ENCODE assay signal across 8 mouse cellular contexts in genomic region chr8:110940682-110941452, GRCm38 (mm10). TPM values are rescaled to one million over a fixed set of nuclear protein-coding genes. Genes with fewer than 3 reads are reported as not detected.
DNase-seq lines count a peak whose midpoint lies in the region; ATAC-seq and TF ChIP-seq lines count a peak whose summit lies in the region.
"Had no signal": no experiment of that assay in that cellular context is flagged by ENCODE, and none has a peak within 500 bp of the region (broad histone marks: within the 10 kb centered on the region; RNA-seq: fewer than 3 reads in every experiment).

No protein-coding gene starts in this region.

- no peak overlapping the region for H3K9ac ChIP-seq in forebrain, embryonic 16.5 days (replicated peaks; ENCODE audit: low read depth, low read length)
- no peak overlapping the region for H3K9ac ChIP-seq in midbrain, postnatal 0 days (replicated peaks; ENCODE audit: low read length, poor library complexity, severe bottlenecking)
- H3K9ac ChIP-seq: limb, embryonic 13.5 days had no signal

- no peaks in the 10 kb centered on the region for H3K9me3 ChIP-seq in forebrain, embryonic 16.5 days (ENCODE audit: control insufficient read depth, low read length)
- no peaks in the 10 kb centered on the region for H3K9me3 ChIP-seq in midbrain, postnatal 0 days (ENCODE audit: low read length)
- H3K9me3 ChIP-seq: limb, embryonic 13.5 days had no signal

- H3K4me3 ChIP-seq in layer of hippocampus, adult 2 months, result no peak overlapping the region
- H3K4me3 ChIP-seq in myocyte, result no peak overlapping the region
- H3K4me3 ChIP-seq in forebrain, embryonic 16.5 days (replicated peaks; ENCODE audit: low read length), result no peak overlapping the region
- H3K4me3 ChIP-seq in midbrain, postnatal 0 days (ENCODE audit: low read depth, low read length), result no peak overlapping the region
- H3K4me3 ChIP-seq: limb, embryonic 13.5 days had no signal

- peak overlapping the region; percentile 70 for H3K4me2 ChIP-seq in myocyte (ENCODE audit: low read depth)
- H3K4me2 ChIP-seq in forebrain, embryonic 16.5 days (ENCODE audit: low read length), result no peak overlapping the region
- no peak overlapping the region for H3K4me2 ChIP-seq in midbrain, postnatal 0 days (ENCODE audit: low read depth, low read length, poor library complexity, severe bottlenecking)
- H3K4me2 ChIP-seq: limb, embryonic 13.5 days had no signal

- ATAC-seq in forebrain, embryonic 16.5 days, result no peak
- no peak for ATAC-seq in midbrain, postnatal 0 days (ENCODE audit: low FRiP score)

- H3K79me2 ChIP-seq in myocyte (ENCODE audit: control insufficient read depth, insufficient read depth), result peaks cover 36% of the 10 kb centered on the region

- DNase-seq in layer of hippocampus, adult 2 months (ENCODE audit: low spot score in 2 of 2), result no peak
- no peak for DNase-seq in layer of hippocampus, adult 11-12 months (ENCODE audit: low spot score)
- DNase-seq in brain, adult 2 months (ENCODE audit: low read depth, low spot score), result peak; percentile 96
- DNase-seq in cerebellum, postnatal 10 days, result peak; percentile 86 to 90
- no peak for DNase-seq in midbrain, postnatal 0 days (ENCODE audit: low spot score)

- TF ChIP-seq CTCF in layer of hippocampus, adult 2 months (conservative IDR thresholded peaks at IDR 0.05), result no peak
- no peak for TF ChIP-seq CTCF in midbrain, postnatal 0 days (IDR thresholded peaks at IDR 0.05)

- no peaks in the 10 kb centered on the region for H3K27me3 ChIP-seq in myocyte (ENCODE audit: control insufficient read depth, insufficient read depth, insufficient read length)
- no peaks in the 10 kb centered on the region for H3K27me3 ChIP-seq in forebrain, embryonic 16.5 days (replicated peaks; ENCODE audit: control insufficient read depth, insufficient read depth, low read length)
- no peaks in the 10 kb centered on the region for H3K27me3 ChIP-seq in midbrain, postnatal 0 days (ENCODE audit: insufficient read depth, low read length)
- H3K27me3 ChIP-seq: limb, embryonic 13.5 days had no signal

- no peak for TF ChIP-seq POLR2A in myocyte (IDR thresholded peaks at IDR 0.05; ENCODE audit: insufficient read length, low read depth)

- 89% methylated on average over 15 of the region's 15 CpGs for WGBS in forebrain, embryonic 16.5 days
- 84% methylated on average over 15 of the region's 15 CpGs for WGBS in midbrain, postnatal 0 days

- peaks cover 7% of the 10 kb centered on the region for H3K4me1 ChIP-seq in forebrain, embryonic 16.5 days (replicated peaks; ENCODE audit: control insufficient read depth, insufficient read depth, low read length)
- H3K4me1 ChIP-seq in midbrain, postnatal 0 days (ENCODE audit: insufficient read depth, low read length), result no peaks in the 10 kb centered on the region

- no peaks in the 10 kb centered on the region for H3K36me3 ChIP-seq in myocyte (ENCODE audit: control insufficient read depth, insufficient read depth)
- H3K36me3 ChIP-seq in forebrain, embryonic 16.5 days (ENCODE audit: control insufficient read depth, insufficient read depth), result no peaks in the 10 kb centered on the region
- H3K36me3 ChIP-seq in midbrain, postnatal 0 days (ENCODE audit: insufficient read depth, low read length), result peaks cover 3% of the 10 kb centered on the region; the same call in 1 of the 2 replicates

- peak overlapping the region; percentile 51 for H3K27ac ChIP-seq in layer of hippocampus, adult 2 months
- no peak overlapping the region for H3K27ac ChIP-seq in forebrain, embryonic 16.5 days (ENCODE audit: low read length)
- H3K27ac ChIP-seq in midbrain, postnatal 0 days (ENCODE audit: low read depth, low read length), result no peak overlapping the region; the same call in 1 of the 2 replicates
- H3K27ac ChIP-seq: limb, embryonic 13.5 days had no signal

- no peak overlapping the region for H3ac ChIP-seq in myocyte (ENCODE audit: control insufficient read depth, insufficient read length)

TF ChIP-seq in myocyte, 11 proteins besides CTCF, POLR2A, EP300 and RAD21:
- TF ChIP-seq MYOD1 (IDR thresholded peaks at IDR 0.05; ENCODE audit: control insufficient read depth in 1 of 3, insufficient read length in 2 of 3, low read depth in 2 of 3), result peak in 1 of 3 experiments; percentile 6
- TF ChIP-seq REST (IDR thresholded peaks at IDR 0.05; ENCODE audit: insufficient read depth, insufficient read length), result no peak
- TF ChIP-seq TCF12 (IDR thresholded peaks at IDR 0.05; ENCODE audit: insufficient read depth, poor library complexity, severe bottlenecking), result no peak
- 0 out of 2 replicates have a peak, but pooled peaks have one; percentile 38 for TF ChIP-seq CEBPB (IDR thresholded peaks at IDR 0.05; ENCODE audit: insufficient read depth, poor library complexity, severe bottlenecking)
- TF ChIP-seq MYOG (IDR thresholded peaks at IDR 0.05; ENCODE audit: control insufficient read depth in 1 of 3, insufficient read depth in 1 of 3, insufficient read length in 2 of 3, low read depth in 2 of 3), result no peak

RNA-seq across cellular contexts. Expression of gene St3gal2, which starts 21.1 kb away (rescaled TPM):
- total RNA-seq in layer of hippocampus, adult 2 months (2021), result 100 to 1,000 TPM in 1 of 2 experiments, 10 to 100 TPM in 1; 95.1 to 104 TPM
- polyA plus RNA-seq in myocyte (2012; fragmentation: generic; extraction: Trizol), result 39.7 TPM
- polyA plus RNA-seq in forebrain, embryonic 16.5 days (2015; fragmentation: Nextera tagmentation; extraction: Ambion mirVana), result 24.7 and 25.2 TPM in 2 replicates
- 39.7 and 45.7 TPM in 2 replicates for total RNA-seq in midbrain, postnatal 0 days (2014; rRNA removed)
- polyA plus RNA-seq in midbrain, postnatal 0 days (2015; fragmentation: Nextera tagmentation; extraction: Ambion mirVana), result 20.4 and 21.3 TPM in 2 replicates

RNA-seq across cellular contexts. Expression of gene Fuk, which starts 38.6 kb away (rescaled TPM):
- 10 to 100 TPM; 23.5 to 29.0 TPM for total RNA-seq in layer of hippocampus, adult 2 months (2021)
- polyA plus RNA-seq in myocyte (2012; fragmentation: generic; extraction: Trizol), result 7.2 TPM
- 8.2 and 8.4 TPM in 2 replicates for polyA plus RNA-seq in forebrain, embryonic 16.5 days (2015; fragmentation: Nextera tagmentation; extraction: Ambion mirVana)
- total RNA-seq in midbrain, postnatal 0 days (2014; rRNA removed), result 11.8 and 15.5 TPM in 2 replicates
- 3.5 and 4.4 TPM in 2 replicates for polyA plus RNA-seq in midbrain, postnatal 0 days (2015; fragmentation: Nextera tagmentation; extraction: Ambion mirVana)

RNA-seq across cellular contexts. Expression of gene Ddx19a, which starts 56.7 kb away (rescaled TPM):
- total RNA-seq in layer of hippocampus, adult 2 months (2021), result 10 to 100 TPM; 29.8 to 32.8 TPM
- polyA plus RNA-seq in myocyte (2012; fragmentation: generic; extraction: Trizol), result 32.5 TPM
- 11.7 and 11.9 TPM in 2 replicates for polyA plus RNA-seq in forebrain, embryonic 16.5 days (2015; fragmentation: Nextera tagmentation; extraction: Ambion mirVana)
- 31.6 and 32.5 TPM in 2 replicates for total RNA-seq in midbrain, postnatal 0 days (2014; rRNA removed)
- polyA plus RNA-seq in midbrain, postnatal 0 days (2015; fragmentation: Nextera tagmentation; extraction: Ambion mirVana), result 12.3 and 13.4 TPM in 2 replicates

Comparison
In these comparisons a context has a peak if more than half of its experiments do, and no peak if none do; other contexts are left out.
1. DNase-seq: peak in brain, adult 2 months (single experiment) and cerebellum, postnatal 10 days (2 of 2); none in layer of hippocampus, adult 2 months (0 of 2), layer of hippocampus, adult 11-12 months (single experiment) and midbrain, postnatal 0 days (single experiment).